Mouse (Mus musculus) myocyte (in vitro differentiated cells): Measurements from ENCODE around the gene Copb1. TPM values are rescaled to one million over a fixed set of nuclear protein-coding genes. Genes with fewer than 3 reads are reported as not detected.

Experiments
- H3K27me3 ChIP-seq: one replicate; pipeline ENCODE4 v1.6.1; 2011; ENCODE audit not compliant: control insufficient read depth, insufficient read depth, insufficient read length
- H3K36me3 ChIP-seq: one replicate; pipeline ENCODE4 v1.6.1; 2011; ENCODE audit not compliant: control insufficient read depth, insufficient read depth
- H3K4me2 ChIP-seq: one replicate; pipeline ENCODE4 v1.6.1; 2011; ENCODE audit warnings: low read depth, control low read depth
- H3K4me3 ChIP-seq: one replicate; pipeline ENCODE4 v1.5.1; 2011; ENCODE audit warnings: mild to moderate bottlenecking, control low read depth, moderate library complexity
- H3K79me2 ChIP-seq: one replicate; pipeline ENCODE4 v1.6.1; 2011; ENCODE audit not compliant: control insufficient read depth, insufficient read depth
- H3ac ChIP-seq: one replicate; pipeline ENCODE4 v1.6.1; 2011; ENCODE audit not compliant: control insufficient read depth, insufficient read length
- CEBPB ChIP-seq: IDR thresholded peaks from 2 replicates; pipeline ENCODE4 v1.6.1; 2011; ENCODE audit warnings: mild to moderate bottlenecking, moderate library complexity; ENCODE audit not compliant: poor library complexity, insufficient read depth, severe bottlenecking
- E2F4 ChIP-seq: IDR thresholded peaks from one replicate; pipeline ENCODE4 v1.6.1; 2011; ENCODE audit warnings: mild to moderate bottlenecking, control low read depth, moderate library complexity; ENCODE audit not compliant: insufficient read depth
- MAX ChIP-seq: IDR thresholded peaks from one replicate; pipeline ENCODE4 v1.6.1; 2011; ENCODE audit warnings: low read depth, mild to moderate bottlenecking, control low read depth
- MYOD1 ChIP-seq, 3 experiments: IDR thresholded peaks; one replicate each; pipeline ENCODE4 v1.6.1; 2011; ENCODE audit warnings: control low read depth in 2 of 3, low read depth in 2 of 3, mild to moderate bottlenecking in 2 of 3, moderate library complexity in 1 of 3; ENCODE audit not compliant: insufficient read length in 2 of 3, control insufficient read depth in 1 of 3
- MYOG ChIP-seq, 3 experiments: IDR thresholded peaks; one replicate each; pipeline ENCODE4 v1.6.1; 2011; ENCODE audit warnings: control low read depth in 2 of 3, low read depth in 2 of 3, mild to moderate bottlenecking in 2 of 3; ENCODE audit not compliant: insufficient read length in 2 of 3, control insufficient read depth in 1 of 3, insufficient read depth in 1 of 3
- POLR2A ChIP-seq: IDR thresholded peaks from one replicate; pipeline ENCODE4 v1.6.1; 2011; ENCODE audit warnings: low read depth, mild to moderate bottlenecking, control low read depth, moderate library complexity; ENCODE audit not compliant: insufficient read length
- POLR2AphosphoS2 ChIP-seq: IDR thresholded peaks from one replicate; pipeline ENCODE4 v1.6.1; 2011; ENCODE audit warnings: low read depth, control low read depth; ENCODE audit not compliant: insufficient read length
- REST ChIP-seq: IDR thresholded peaks from one replicate; pipeline ENCODE4 v1.6.1; 2011; ENCODE audit warnings: mild to moderate bottlenecking, control low read depth, moderate library complexity; ENCODE audit not compliant: insufficient read depth, insufficient read length
- SRF ChIP-seq: IDR thresholded peaks from one replicate; pipeline ENCODE4 v1.6.1; 2011; ENCODE audit warnings: low read depth; ENCODE audit not compliant: control insufficient read depth, insufficient read length
- TCF12 ChIP-seq: IDR thresholded peaks from one replicate; pipeline ENCODE4 v1.6.1; 2011; ENCODE audit warnings: mild to moderate bottlenecking, control low read depth; ENCODE audit not compliant: poor library complexity, insufficient read depth, severe bottlenecking
- TCF3 ChIP-seq: IDR thresholded peaks from one replicate; pipeline ENCODE4 v1.6.1; 2011; ENCODE audit warnings: low read depth, control low read depth; ENCODE audit not compliant: insufficient read length
- USF1 ChIP-seq: IDR thresholded peaks from one replicate; pipeline ENCODE4 v1.6.1; 2011; ENCODE audit warnings: low read depth, mild to moderate bottlenecking, control low read depth, moderate library complexity
- polyA plus RNA-seq: library from polyadenylated mRNA; unstranded; fragments of >200 nt; fragmentation: generic; extraction: Trizol; gene quantifications from one replicate; pipeline ENCODE4 v1.2.1, GENCODE M21; 2012; ENCODE audit warnings: missing spikeins

The Copb1 gene
- polyA plus RNA-seq, 1 experiment, result 52.4 TPM

DNA sequence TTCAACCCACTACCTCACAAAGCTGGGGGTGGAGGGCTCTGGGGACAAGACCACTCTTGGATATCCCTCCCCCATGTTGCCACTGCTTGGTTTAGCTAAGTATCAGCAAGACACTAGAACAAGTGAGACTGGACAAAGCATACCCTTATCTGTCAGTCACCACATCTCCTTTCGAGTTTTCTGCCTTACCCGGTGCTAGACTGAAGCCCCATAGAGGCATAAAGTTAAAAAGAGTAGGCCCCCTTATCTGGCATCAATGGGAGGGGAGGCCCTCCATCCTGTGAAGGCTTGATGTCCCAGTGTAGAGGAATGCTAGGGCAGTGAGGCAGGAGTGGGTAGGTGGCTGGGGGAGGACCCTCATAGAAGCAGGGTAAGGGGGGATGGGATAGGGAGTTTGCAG, 77.9 kb downstream of the Copb1 start:
- Histone ChIP-seq H3K4me3 (no peak overlapping the region), H3K36me3 (no peaks in the 10 kb centered on the region), H3K27me3 (no peaks in the 10 kb centered on the region), H3K4me2 (no peak overlapping the region), H3ac (no peak overlapping the region), H3K79me2 (no peaks in the 10 kb centered on the region)
- TF ChIP-seq MYOD1 (IDR thresholded peaks at IDR 0.05; ENCODE audit: control insufficient read depth in 1 of 3, insufficient read length in 2 of 3, low read depth in 2 of 3) (no peak), TCF12 (no peak), POLR2AphosphoS2 (no peak), CEBPB (no peak), USF1 (no peak)

DNA sequence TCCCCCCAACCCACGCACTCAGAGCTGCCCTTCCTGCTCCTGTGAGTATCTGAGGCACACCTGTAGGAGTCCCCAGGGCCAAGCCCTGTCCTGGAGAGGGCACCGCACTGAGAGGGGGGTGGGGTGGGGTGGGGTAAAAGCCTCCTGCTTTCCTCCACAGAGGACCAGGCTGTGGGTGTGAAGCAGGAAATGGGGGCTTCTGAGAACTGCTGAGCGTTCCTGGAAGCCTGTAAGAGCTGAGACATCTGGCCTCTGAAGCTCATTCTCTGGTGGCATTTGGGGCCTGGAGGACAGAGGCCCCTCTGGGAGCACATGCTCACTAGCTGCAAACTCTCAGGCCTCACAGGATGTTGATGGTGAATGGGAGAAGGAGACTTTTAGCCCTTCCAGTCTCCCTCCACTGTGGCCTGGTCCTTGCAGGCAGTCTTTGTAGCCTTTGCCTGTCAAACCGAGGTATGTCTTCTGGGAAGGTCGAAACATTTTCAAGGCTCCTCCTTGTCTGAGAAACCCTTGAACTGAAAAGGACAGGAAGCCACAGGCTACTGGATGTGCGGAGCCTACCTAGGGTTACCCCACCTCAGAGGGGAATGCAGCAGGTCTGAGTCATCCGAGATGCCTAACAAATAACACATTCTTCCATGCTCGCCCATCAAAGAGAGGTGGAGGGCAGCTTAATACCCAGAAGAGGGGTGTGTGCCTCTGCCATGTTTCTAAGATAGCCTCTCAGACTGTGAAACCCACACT, 83.0 kb downstream of the Copb1 start:
- Histone ChIP-seq H3K27me3 (no peaks in the 10 kb centered on the region), H3ac (no peak overlapping the region), H3K4me3 (no peak overlapping the region), H3K36me3 (no peaks in the 10 kb centered on the region), H3K79me2 (no peaks in the 10 kb centered on the region), H3K4me2 (no peak overlapping the region)
- no peak for TF ChIP-seq MYOG (IDR thresholded peaks at IDR 0.05; ENCODE audit: control insufficient read depth in 1 of 3, insufficient read depth in 1 of 3, insufficient read length in 2 of 3, low read depth in 2 of 3)

DNA sequence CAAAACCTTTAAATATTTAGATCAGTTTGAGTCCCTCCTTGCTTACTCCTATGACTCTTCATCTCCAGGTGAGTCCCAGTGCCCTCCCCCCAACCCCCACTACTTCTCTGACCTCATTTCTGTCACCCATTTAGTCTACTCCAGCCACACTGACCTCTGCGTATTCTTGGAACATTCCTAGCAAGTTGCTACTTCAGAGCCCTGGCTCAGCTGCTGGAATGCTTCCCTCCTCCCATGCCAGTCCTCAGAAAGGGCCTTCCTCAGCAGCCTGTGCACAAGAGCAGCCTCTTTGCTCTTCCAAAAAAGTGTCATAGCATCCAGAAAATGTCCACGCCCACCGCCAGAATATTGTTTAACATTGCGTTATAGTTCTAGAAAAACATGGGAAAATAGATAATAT, 84.5 kb downstream of the Copb1 start:
- TF ChIP-seq CEBPB (no peak), MYOD1 (IDR thresholded peaks at IDR 0.05; ENCODE audit: control insufficient read depth in 1 of 3, insufficient read length in 2 of 3, low read depth in 2 of 3) (no peak), SRF (no peak), POLR2A (no peak), E2F4 (no peak), REST (no peak), USF1 (no peak), TCF12 (no peak), POLR2AphosphoS2 (no peak), MAX (no peak), TCF3 (no peak), MYOG (IDR thresholded peaks at IDR 0.05; ENCODE audit: control insufficient read depth in 1 of 3, insufficient read depth in 1 of 3, insufficient read length in 2 of 3, low read depth in 2 of 3) (no peak)
- Histone ChIP-seq H3K4me2 (no peak overlapping the region), H3K79me2 (no peaks in the 10 kb centered on the region), H3K36me3 (no peaks in the 10 kb centered on the region), H3ac (no peak overlapping the region), H3K27me3 (no peaks in the 10 kb centered on the region), H3K4me3 (no peak overlapping the region)

DNA sequence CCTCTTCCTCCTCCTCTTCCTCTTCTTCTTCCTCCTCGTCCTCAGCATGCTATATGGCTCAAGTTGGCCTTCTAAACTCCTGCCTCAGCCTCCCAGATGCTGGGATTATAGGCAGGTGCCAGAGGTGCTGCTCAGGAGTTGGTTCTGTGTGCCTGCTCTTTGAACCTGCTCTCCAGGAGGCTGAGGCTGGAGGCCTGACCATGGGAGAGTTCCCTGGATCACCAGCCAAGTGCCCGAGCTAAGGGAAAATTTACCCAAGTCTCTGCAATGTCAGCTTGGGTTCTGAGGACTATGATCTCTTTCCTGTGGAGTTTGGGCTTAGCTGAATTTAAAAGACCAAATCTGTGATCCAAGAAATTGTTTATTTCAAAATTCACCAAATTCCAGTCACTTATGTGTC, 85.1 kb downstream of the Copb1 start:
- Histone ChIP-seq H3K79me2 (no peaks in the 10 kb centered on the region), H3K36me3 (no peaks in the 10 kb centered on the region)
- TF ChIP-seq MYOD1 (IDR thresholded peaks at IDR 0.05; ENCODE audit: control insufficient read depth in 1 of 3, insufficient read length in 2 of 3, low read depth in 2 of 3), result no peak

More for the DNA sequence above, 85.1 kb downstream of the Copb1 start:
- no peak overlapping the region for H3ac ChIP-seq
- H3K4me2 ChIP-seq, result no peak overlapping the region
- no peaks in the 10 kb centered on the region for H3K27me3 ChIP-seq
- H3K4me3 ChIP-seq, result no peak overlapping the region

Other genes with a start within 250 kb of the Copb1 start
- gene Rras2, start 136.9 kb downstream of the Copb1 start, polyA plus RNA-seq, result 57.4 TPM
- 104 TPM for gene Psma1, start 21.4 kb upstream of the Copb1 start, polyA plus RNA-seq
- 3.3 TPM for gene Pde3b, start 160.6 kb upstream of the Copb1 start, polyA plus RNA-seq